25 mouse cellular contexts compared by ENCODE assay signal in genomic region chr8:8951186-8951585, GRCm38 (mm10).
DNase-seq lines count a peak whose midpoint lies in the region; ATAC-seq and TF ChIP-seq lines count a peak whose summit lies in the region.
"Had no signal": no experiment of that assay in that cellular context is flagged by ENCODE, and none has a peak within 500 bp of the region (broad histone marks: within the 10 kb centered on the region; RNA-seq: fewer than 3 reads in every experiment).

No protein-coding gene starts in this region.

- no peak for ATAC-seq in lung, postnatal 0 days
- ATAC-seq in embryonic facial prominence, embryonic 12.5 days (ENCODE audit: insufficient number of reproducible peaks, insufficient read depth, low FRiP score, low TSS enrichment): no peak
- ATAC-seq in megakaryocyte-erythroid progenitor cell, adult 5-6 weeks (replicated peaks; ENCODE audit: low FRiP score, low TSS enrichment, poor library complexity, severe bottlenecking): peak; percentile 64
- ATAC-seq: CD4-positive, CD25-positive, alpha-beta regulatory T cell, adult 4 months; forebrain, embryonic 14.5 days; hindbrain, postnatal 0 days; midbrain, embryonic 16.5 days had no signal

- H3K4me1 ChIP-seq in heart, adult 2 months (ENCODE audit: control insufficient read depth, insufficient read depth, low read length): no peaks in the 10 kb centered on the region; the same call in 1 of the 2 replicates
- no peaks in the 10 kb centered on the region for H3K4me1 ChIP-seq in lung, postnatal 0 days (ENCODE audit: insufficient read depth, low read depth, low read length)
- peaks cover 29% of the 10 kb centered on the region for H3K4me1 ChIP-seq in embryonic facial prominence, embryonic 12.5 days

- H3K36me3 ChIP-seq in heart, adult 2 months (ENCODE audit: control insufficient read depth, insufficient read depth, low read length): no peaks in the 10 kb centered on the region
- H3K36me3 ChIP-seq in lung, postnatal 0 days (ENCODE audit: insufficient read depth, low read length): no peaks in the 10 kb centered on the region
- no peaks in the 10 kb centered on the region for H3K36me3 ChIP-seq in embryonic facial prominence, embryonic 12.5 days
- H3K36me3 ChIP-seq: heart, embryonic 12.5 days; limb, embryonic 13.5 days; liver, embryonic 13.5 days; lung, embryonic 15.5 days; midbrain, embryonic 10.5 days had no signal

- TF ChIP-seq EP300 in heart, adult 2 months (IDR thresholded peaks at IDR 0.05; ENCODE audit: insufficient read depth, low read depth, low read length): no peak
- TF ChIP-seq EP300 in lung, postnatal 0 days (IDR thresholded peaks at IDR 0.05): no peak

- 29% methylated on average over 9 of the region's 9 CpGs for WGBS in heart, adult 2 months
- 6% methylated on average over 9 of the region's 9 CpGs for WGBS in lung, postnatal 0 days
- WGBS in embryonic facial prominence, embryonic 12.5 days: 10% methylated on average over 9 of the region's 9 CpGs

- peak; percentile 53 for DNase-seq in heart, adult 11 months
- DNase-seq in heart, adult 2 months: no peak
- DNase-seq in lung, postnatal 0 days (ENCODE audit: low spot score): peak; percentile 13
- no peak for DNase-seq in lung, postnatal 36 days
- no peak for DNase-seq in spleen, postnatal 14 days (ENCODE audit: low spot score in 2 of 2)
- no peak for DNase-seq in left cerebral cortex, adult 2 months (ENCODE audit: extremely low spot score in 1 of 2, low spot score in 2 of 2)
- DNase-seq: adrenal gland, postnatal 36 days; cerebellum, adult 9-11 months; gastrocnemius, adult 2 months; heart, postnatal 10 days; kidney, adult 18-20 months; kidney, postnatal 14 days; liver, embryonic 13.5 days; thymus, adult 2 months had no signal

- no peak for TF ChIP-seq CTCF in heart, adult 2 months (IDR thresholded peaks at IDR 0.05)
- no peak for TF ChIP-seq CTCF in lung, postnatal 0 days (IDR thresholded peaks at IDR 0.05)
- TF ChIP-seq CTCF in left cerebral cortex, adult 2 months (IDR thresholded peaks at IDR 0.05): no peak

- no peak overlapping the region for H3K9ac ChIP-seq in heart, adult 2 months (ENCODE audit: low read depth, low read length)
- H3K9ac ChIP-seq in lung, postnatal 0 days (replicated peaks; ENCODE audit: low read depth): no peak overlapping the region
- H3K9ac ChIP-seq in embryonic facial prominence, embryonic 12.5 days: no peak overlapping the region
- H3K9ac ChIP-seq: heart, embryonic 12.5 days; limb, embryonic 13.5 days; liver, embryonic 13.5 days; lung, embryonic 15.5 days had no signal

- no peak for TF ChIP-seq POLR2A in heart, adult 2 months (IDR thresholded peaks at IDR 0.05; ENCODE audit: insufficient read depth, low read depth, low read length)

- no peaks in the 10 kb centered on the region for H3K9me3 ChIP-seq in lung, postnatal 0 days (ENCODE audit: low read length)
- H3K9me3 ChIP-seq in embryonic facial prominence, embryonic 12.5 days: no peaks in the 10 kb centered on the region
- H3K9me3 ChIP-seq: limb, embryonic 13.5 days; liver, embryonic 13.5 days; lung, embryonic 15.5 days had no signal

- H3K4me2 ChIP-seq in lung, postnatal 0 days (replicated peaks; ENCODE audit: low read depth, low read length): no peak overlapping the region
- H3K4me2 ChIP-seq in embryonic facial prominence, embryonic 12.5 days (replicated peaks): 0 out of 2 replicates have a peak overlapping the region, but pooled peaks have one; percentile 2
- H3K4me2 ChIP-seq: heart, embryonic 12.5 days; limb, embryonic 13.5 days; liver, embryonic 13.5 days; lung, embryonic 15.5 days had no signal

- H3K27ac ChIP-seq in heart, adult 2 months: no peak overlapping the region
- H3K27ac ChIP-seq in lung, postnatal 0 days (ENCODE audit: low read length): no peak overlapping the region
- no peak overlapping the region for H3K27ac ChIP-seq in embryonic facial prominence, embryonic 12.5 days
- no peak overlapping the region for H3K27ac ChIP-seq in left cerebral cortex, adult 2 months
- H3K27ac ChIP-seq: hindbrain, postnatal 0 days; layer of hippocampus, adult 2 months; limb, embryonic 13.5 days; liver, embryonic 13.5 days; lung, embryonic 15.5 days had no signal

- no peaks in the 10 kb centered on the region for H3K27me3 ChIP-seq in heart, adult 2 months (ENCODE audit: control insufficient read depth, insufficient read depth, low read length)
- H3K27me3 ChIP-seq in lung, postnatal 0 days (replicated peaks; ENCODE audit: insufficient read depth, low read length): no peaks in the 10 kb centered on the region
- H3K27me3 ChIP-seq in embryonic facial prominence, embryonic 12.5 days: no peaks in the 10 kb centered on the region
- H3K27me3 ChIP-seq: heart, embryonic 12.5 days; limb, embryonic 13.5 days; liver, embryonic 13.5 days; lung, embryonic 15.5 days had no signal

- H3K79me2 ChIP-seq in heart, adult 2 months (replicated peaks; ENCODE audit: control insufficient read depth, insufficient read depth, low read length): no peaks in the 10 kb centered on the region

- intact Hi-C loops in heart, adult 2 months (cut with DNase I): loop anchor here (5.0 kb wide), 1 partner anchor 179 kb away; no protein-coding TSS in a partner anchor
- intact Hi-C loops in left cerebral cortex, adult 2 months (cut with DNase I): no loop called here

- H3K4me3 ChIP-seq in heart, adult 2 months: no peak overlapping the region
- H3K4me3 ChIP-seq in lung, postnatal 0 days (ENCODE audit: low read depth, low read length): no peak overlapping the region
- no peak overlapping the region for H3K4me3 ChIP-seq in embryonic facial prominence, embryonic 12.5 days
- no peak overlapping the region for H3K4me3 ChIP-seq in left cerebral cortex, adult 2 months
- H3K4me3 ChIP-seq: gastrocnemius, adult 2 months; heart, embryonic 12.5 days; layer of hippocampus, adult 2 months; limb, embryonic 13.5 days; liver, embryonic 13.5 days; lung, embryonic 15.5 days; midbrain, embryonic 10.5 days had no signal

Comparison
In these comparisons a context has a peak if more than half of its experiments do, and no peak if none do; other contexts are left out.
1. DNase-seq: peak in heart, adult 11 months (single experiment) and lung, postnatal 0 days (single experiment); none in heart, adult 2 months (0 of 2), lung, postnatal 36 days (single experiment), spleen, postnatal 14 days (0 of 2) and left cerebral cortex, adult 2 months (0 of 2).